Comparison of ENCODE assay signal across 16 mouse cellular contexts in the genomic region with DNA sequence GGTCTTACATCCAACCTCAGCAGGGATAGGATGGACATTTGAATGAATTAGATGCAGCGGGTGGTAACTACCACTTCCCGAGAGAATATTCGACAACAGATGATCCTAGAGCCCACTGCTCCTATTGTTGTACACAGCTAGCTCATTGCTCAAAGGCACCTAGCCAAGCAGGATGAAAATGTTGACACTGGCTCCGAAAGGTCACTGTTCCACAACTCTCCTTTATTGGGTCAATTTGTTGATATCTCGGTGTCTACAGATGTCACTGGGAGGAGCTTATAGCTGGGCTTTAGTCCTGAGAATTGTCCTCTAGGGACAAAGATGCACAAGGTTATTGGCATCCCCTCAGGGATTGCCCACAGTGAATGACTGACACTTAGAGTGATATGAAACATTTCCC.
"Had no signal": no experiment of that assay in that cellular context is flagged by ENCODE, and none has a peak within 500 bp of the region (broad histone marks: within the 10 kb centered on the region; RNA-seq: fewer than 3 reads in every experiment).

No protein-coding gene starts in this region.

- DNase-seq: retina, postnatal 1 day; right cerebral cortex, adult 18-20 months; right cerebral cortex, postnatal 14 days; right cerebral cortex, postnatal 25 days; right cerebral cortex, postnatal 4 days; spleen, adult 18-20 months; thymus, adult 18-20 months; thymus, adult 2 months; thymus, postnatal 14 days; thymus, postnatal 25 days; thymus, postnatal 36 days; thymus, postnatal 4 days had no signal

- H3K4me3 ChIP-seq: neural tube, embryonic 13.5 days; neural tube, embryonic 15.5 days; stomach, embryonic 15.5 days had no signal

- H3K9ac ChIP-seq: neural tube, embryonic 13.5 days; neural tube, embryonic 15.5 days; stomach, embryonic 15.5 days had no signal

- H3K4me1 ChIP-seq: neural tube, embryonic 15.5 days; stomach, embryonic 15.5 days had no signal

- H3K9me3 ChIP-seq: neural tube, embryonic 13.5 days; neural tube, embryonic 15.5 days; stomach, embryonic 15.5 days had no signal

- H3K27me3 ChIP-seq: neural tube, embryonic 13.5 days; neural tube, embryonic 15.5 days; stomach, embryonic 15.5 days had no signal

- H3K27ac ChIP-seq: neural tube, embryonic 13.5 days; neural tube, embryonic 15.5 days; stomach, embryonic 15.5 days; stomach, postnatal 0 days had no signal

- H3K4me2 ChIP-seq: neural tube, embryonic 13.5 days; neural tube, embryonic 15.5 days; stomach, embryonic 15.5 days had no signal

- H3K36me3 ChIP-seq: neural tube, embryonic 13.5 days; neural tube, embryonic 15.5 days; stomach, embryonic 15.5 days had no signal
